In genomic region chr4:53637269-53637909, GRCm38 (mm10) we compare ENCODE assay signal across 11 mouse cellular contexts. TPM values are rescaled to one million over a fixed set of nuclear protein-coding genes. Genes with fewer than 3 reads are reported as not detected.
DNase-seq lines count a peak whose midpoint lies in the region; ATAC-seq lines count a peak whose summit lies in the region.
"Had no signal": no experiment of that assay in that cellular context is flagged by ENCODE, and none has a peak within 500 bp of the region (broad histone marks: within the 10 kb centered on the region; RNA-seq: fewer than 3 reads in every experiment).

No protein-coding gene starts in this region.

- DNase-seq in neural tube, embryonic 10.5 days (ENCODE audit: extremely low spot score, low spot score) = no peak
- DNase-seq in spleen, adult 12 weeks (ENCODE audit: low spot score) = no peak
- DNase-seq: layer of hippocampus, adult 9-11 months; thymus, postnatal 25 days had no signal

- peaks cover 18% of the 10 kb centered on the region for H3K4me1 ChIP-seq in heart, embryonic 16.5 days (ENCODE audit: control insufficient read depth, insufficient read depth, low read length)
- 0 out of 2 replicates have a peak, but pooled peaks cover 6% of the 10 kb centered on the region for H3K4me1 ChIP-seq in heart, embryonic 11.5 days (ENCODE audit: control insufficient read depth, insufficient read depth, low read length)
- H3K4me1 ChIP-seq in neural tube, embryonic 12.5 days = peaks cover 34% of the 10 kb centered on the region
- peaks cover 51% of the 10 kb centered on the region for H3K4me1 ChIP-seq in hindbrain, embryonic 15.5 days (replicated peaks)
- H3K4me1 ChIP-seq in stomach, embryonic 14.5 days (ENCODE audit: control insufficient read depth, insufficient read depth, low read length) = peaks cover 5% of the 10 kb centered on the region; the same call in 1 of the 2 replicates

- no peak overlapping the region for H3K4me3 ChIP-seq in heart, embryonic 16.5 days (ENCODE audit: low read length)
- H3K4me3 ChIP-seq in heart, embryonic 11.5 days (ENCODE audit: low read depth, low read length) = no peak overlapping the region
- H3K4me3 ChIP-seq in neural tube, embryonic 12.5 days = no peak overlapping the region
- H3K4me3 ChIP-seq in hindbrain, embryonic 15.5 days = no peak overlapping the region
- no peak overlapping the region for H3K4me3 ChIP-seq in stomach, embryonic 14.5 days (ENCODE audit: low read depth, low read length)
- H3K4me3 ChIP-seq: intestine, embryonic 15.5 days had no signal

- 47% methylated on average over 7 of the region's 7 CpGs for WGBS in heart, embryonic 16.5 days
- WGBS in heart, embryonic 11.5 days (ENCODE audit: insufficient replicate concordance) = 75% methylated on average over 7 of the region's 7 CpGs
- 52% methylated on average over 7 of the region's 7 CpGs for WGBS in neural tube, embryonic 12.5 days
- WGBS in hindbrain, embryonic 15.5 days = 53% methylated on average over 7 of the region's 7 CpGs
- 54% methylated on average over 7 of the region's 7 CpGs for WGBS in stomach, embryonic 14.5 days

- ATAC-seq in heart, embryonic 16.5 days (replicated peaks; ENCODE audit: extremely low read depth, insufficient read depth, low FRiP score) = no peak
- ATAC-seq in heart, embryonic 11.5 days (replicated peaks; ENCODE audit: insufficient number of reproducible peaks, low FRiP score, low TSS enrichment) = no peak
- ATAC-seq in neural tube, embryonic 12.5 days (ENCODE audit: low FRiP score, low read depth) = peak; percentile 82
- ATAC-seq in hindbrain, embryonic 15.5 days (ENCODE audit: low FRiP score, low read depth) = peak; percentile 33; the same call in 1 of the 2 replicates
- ATAC-seq in stomach, embryonic 14.5 days (ENCODE audit: insufficient number of reproducible peaks, insufficient read depth, low FRiP score, low read depth) = 0 out of 2 replicates have a peak, but pooled peaks have one; percentile 42
- ATAC-seq: intestine, embryonic 15.5 days had no signal

- H3K36me3 ChIP-seq in heart, embryonic 16.5 days (ENCODE audit: control insufficient read depth, insufficient read depth) = peaks cover 6% of the 10 kb centered on the region; the same call in 1 of the 2 replicates
- H3K36me3 ChIP-seq in heart, embryonic 11.5 days (ENCODE audit: control insufficient read depth, insufficient read depth, low read length) = 0 out of 2 replicates have a peak, but pooled peaks cover 2% of the 10 kb centered on the region
- peaks cover 11% of the 10 kb centered on the region; the same call in 1 of the 2 replicates for H3K36me3 ChIP-seq in neural tube, embryonic 12.5 days
- peaks cover 11% of the 10 kb centered on the region; the same call in 1 of the 2 replicates for H3K36me3 ChIP-seq in hindbrain, embryonic 15.5 days
- no peaks in the 10 kb centered on the region for H3K36me3 ChIP-seq in stomach, embryonic 14.5 days (ENCODE audit: control insufficient read depth, insufficient read depth, low read length)

- H3K27me3 ChIP-seq in heart, embryonic 16.5 days (ENCODE audit: control insufficient read depth, insufficient read depth, low read length) = no peaks in the 10 kb centered on the region
- H3K27me3 ChIP-seq in heart, embryonic 11.5 days (ENCODE audit: control insufficient read depth, insufficient read depth, low read length) = no peaks in the 10 kb centered on the region
- no peaks in the 10 kb centered on the region for H3K27me3 ChIP-seq in neural tube, embryonic 12.5 days (replicated peaks)
- H3K27me3 ChIP-seq in hindbrain, embryonic 15.5 days = no peaks in the 10 kb centered on the region
- H3K27me3 ChIP-seq in stomach, embryonic 14.5 days (ENCODE audit: control insufficient read depth, insufficient read depth, low read length) = no peaks in the 10 kb centered on the region
- H3K27me3 ChIP-seq: intestine, embryonic 15.5 days had no signal

- peak overlapping the region; percentile 40; the same call in 1 of the 2 replicates for H3K27ac ChIP-seq in heart, embryonic 16.5 days (ENCODE audit: low read length)
- H3K27ac ChIP-seq in heart, embryonic 11.5 days (ENCODE audit: low read depth, low read length) = no peak overlapping the region
- no peak overlapping the region for H3K27ac ChIP-seq in neural tube, embryonic 12.5 days
- 0 out of 2 replicates have a peak overlapping the region, but pooled peaks have one; percentile 5 for H3K27ac ChIP-seq in hindbrain, embryonic 15.5 days (replicated peaks)
- no peak overlapping the region for H3K27ac ChIP-seq in stomach, embryonic 14.5 days (ENCODE audit: low read length)
- H3K27ac ChIP-seq: intestine, embryonic 15.5 days; liver, embryonic 14.5 days had no signal

- H3K9ac ChIP-seq in heart, embryonic 16.5 days (ENCODE audit: low read length) = no peak overlapping the region
- no peak overlapping the region for H3K9ac ChIP-seq in heart, embryonic 11.5 days (ENCODE audit: low read depth, low read length)
- no peak overlapping the region for H3K9ac ChIP-seq in neural tube, embryonic 12.5 days
- no peak overlapping the region for H3K9ac ChIP-seq in hindbrain, embryonic 15.5 days
- H3K9ac ChIP-seq in stomach, embryonic 14.5 days (replicated peaks; ENCODE audit: low read depth, low read length) = no peak overlapping the region
- H3K9ac ChIP-seq: intestine, embryonic 15.5 days; liver, embryonic 14.5 days had no signal

- peaks cover 6% of the 10 kb centered on the region for H3K9me3 ChIP-seq in heart, embryonic 16.5 days (replicated peaks; ENCODE audit: control insufficient read depth, low read length)
- peaks cover 3% of the 10 kb centered on the region; the same call in 1 of the 2 replicates for H3K9me3 ChIP-seq in heart, embryonic 11.5 days (replicated peaks; ENCODE audit: control insufficient read depth, low read length)
- no peaks in the 10 kb centered on the region for H3K9me3 ChIP-seq in neural tube, embryonic 12.5 days
- H3K9me3 ChIP-seq in hindbrain, embryonic 15.5 days = no peaks in the 10 kb centered on the region
- peaks cover 7% of the 10 kb centered on the region; the same call in 1 of the 2 replicates for H3K9me3 ChIP-seq in stomach, embryonic 14.5 days (ENCODE audit: control insufficient read depth, low read depth, low read length)

- no peak overlapping the region for H3K4me2 ChIP-seq in heart, embryonic 16.5 days (ENCODE audit: low read depth, low read length)
- H3K4me2 ChIP-seq in heart, embryonic 11.5 days = no peak overlapping the region
- no peak overlapping the region for H3K4me2 ChIP-seq in neural tube, embryonic 12.5 days (replicated peaks)
- H3K4me2 ChIP-seq in hindbrain, embryonic 15.5 days = no peak overlapping the region
- no peak overlapping the region for H3K4me2 ChIP-seq in stomach, embryonic 14.5 days (replicated peaks; ENCODE audit: low read depth, low read length)
- H3K4me2 ChIP-seq: intestine, embryonic 15.5 days had no signal

RNA-seq across cellular contexts. Expression of gene Fsd1l, which starts 6.1 kb away (rescaled TPM):
- polyA plus RNA-seq in heart, embryonic 16.5 days (2015; fragmentation: Nextera tagmentation; extraction: Ambion mirVana) = 9.4 and 10.0 TPM in 2 replicates
- 6.4 and 11.6 TPM in 2 replicates for polyA plus RNA-seq in heart, embryonic 11.5 days (2014; fragmentation: Nextera tagmentation; extraction: Ambion mirVana)
- polyA plus RNA-seq in neural tube, embryonic 12.5 days (2016; fragmentation: Nextera tagmentation; extraction: Ambion mirVana) = 27.2 and 33.1 TPM in 2 replicates
- polyA plus RNA-seq in hindbrain, embryonic 15.5 days (2015; fragmentation: Nextera tagmentation; extraction: Ambion mirVana) = 30.6 and 35.5 TPM in 2 replicates
- polyA plus RNA-seq in stomach, embryonic 14.5 days (2014; fragmentation: Nextera tagmentation; extraction: Ambion mirVana) = 11.1 and 11.4 TPM in 2 replicates

Comparison
In these comparisons a context has a peak if more than half of its experiments do, and no peak if none do; other contexts are left out.
1. H3K27ac ChIP-seq: peak in heart, embryonic 16.5 days (single experiment) and hindbrain, embryonic 15.5 days (single experiment); none in heart, embryonic 11.5 days (single experiment), neural tube, embryonic 12.5 days (single experiment) and stomach, embryonic 14.5 days (single experiment).
2. ATAC-seq: peak in neural tube, embryonic 12.5 days (single experiment), hindbrain, embryonic 15.5 days (single experiment) and stomach, embryonic 14.5 days (single experiment); none in heart, embryonic 16.5 days (single experiment) and heart, embryonic 11.5 days (single experiment).